Mouse (Mus musculus): Measurements from ENCODE around the gene Akap17b. TPM values are rescaled to one million over a fixed set of nuclear protein-coding genes. Genes with fewer than 3 reads are reported as not detected.

Akap17b gene
- 0.81 and 0.86 TPM in 2 replicates for polyA plus RNA-seq (2016; fragmentation: Nextera tagmentation; extraction: Ambion mirVana)

DNA sequence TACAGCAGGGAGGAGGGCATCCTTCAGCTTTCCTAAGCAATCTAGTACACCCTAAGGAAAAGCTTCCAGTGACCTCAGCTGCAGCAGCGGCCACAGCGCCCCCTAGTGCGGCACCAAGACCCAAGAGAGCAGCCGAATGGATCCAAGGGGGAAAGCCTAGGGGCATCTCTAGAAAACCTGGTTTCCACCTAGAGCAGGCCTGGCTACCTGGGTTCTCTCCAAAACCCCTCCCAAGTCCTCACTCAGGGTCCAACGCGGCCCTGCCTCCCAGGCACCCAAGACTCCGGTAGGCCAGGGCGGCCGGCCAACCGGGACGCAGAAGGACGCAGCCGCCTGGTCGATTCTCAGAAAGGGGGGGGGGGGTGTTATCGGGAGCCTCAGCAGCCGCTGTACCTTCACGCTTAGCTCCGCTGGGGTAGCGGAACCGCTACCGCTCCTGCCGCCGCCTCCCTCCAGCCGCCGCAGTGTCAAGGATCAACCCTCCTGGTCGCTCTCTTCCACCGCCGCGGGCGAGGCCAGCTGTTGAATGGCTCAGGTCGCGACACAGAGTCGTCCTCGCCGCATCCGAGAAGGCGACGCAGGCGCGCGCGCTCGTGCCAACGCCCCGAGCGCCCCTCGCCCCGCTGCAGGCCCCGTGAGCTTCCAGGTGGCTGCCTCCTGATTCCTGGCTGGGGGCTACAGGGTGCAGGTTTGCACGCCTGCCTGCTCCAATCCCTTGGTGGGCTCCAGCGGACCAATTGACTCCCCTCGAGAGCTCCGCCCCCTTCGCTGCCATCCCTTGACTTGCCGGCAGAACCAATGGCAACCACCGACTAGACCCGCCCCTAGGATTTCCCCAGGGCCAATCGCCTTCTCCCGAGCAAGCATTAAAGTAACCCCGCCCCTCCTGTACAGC lies at the start of gene Akap17b:
Gene Akap17b (minus strand): TSS at position 739 of the 895 bp plus-strand sequence.
- Histone ChIP-seq H3K4me1 (0 out of 2 replicates have a peak, but pooled peaks cover 4% of the 10 kb centered on the region), H3K9ac (peak within 1 kb of the TSS; percentile 66), H3K4me3 (peak within 1 kb of the TSS; percentile 67), H3K36me3 (no peaks in the 10 kb centered on the region), H3K27ac (peak within 1 kb of the TSS; percentile 51; the same call in 1 of the 2 replicates), H3K9me3 (replicated peaks) (no peaks in the 10 kb centered on the region), H3K27me3 (replicated peaks) (no peaks in the 10 kb centered on the region), H3K4me2 (peak within 1 kb of the TSS; percentile 76)
- 13% methylated on average over 51 of the region's 60 CpGs for WGBS (ENCODE audit: insufficient replicate concordance)
- ATAC-seq: peak; percentile 94

DNA sequence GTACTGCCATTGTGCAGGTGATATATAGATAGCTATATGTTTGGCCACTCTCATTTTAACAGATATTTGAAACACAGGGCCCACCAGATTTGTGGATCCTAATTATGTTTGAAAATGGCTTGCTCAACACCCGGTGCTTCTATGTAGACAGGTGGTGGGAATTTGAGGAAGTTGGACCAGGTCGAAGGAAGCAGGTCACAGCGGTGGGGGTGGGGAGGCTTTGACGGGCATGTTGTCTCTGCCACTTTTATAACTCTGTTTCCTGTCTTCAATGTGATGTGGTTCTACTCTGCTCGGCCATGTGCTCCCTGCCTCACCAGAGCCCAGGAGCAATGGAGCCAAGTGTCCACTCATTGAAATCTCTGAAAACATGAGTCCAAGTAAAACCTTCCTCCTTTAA lies 46.2 kb upstream of the Akap17b start:
- Histone ChIP-seq H3K27ac (no peak overlapping the region), H3K4me3 (no peak overlapping the region), H3K9ac (no peak overlapping the region), H3K4me2 (no peak overlapping the region), H3K9me3 (replicated peaks) (no peaks in the 10 kb centered on the region), H3K36me3 (no peaks in the 10 kb centered on the region), H3K27me3 (replicated peaks) (no peaks in the 10 kb centered on the region), H3K4me1 (no peaks in the 10 kb centered on the region)
- ATAC-seq: no peak
- 39% methylated on average over 5 of the region's 5 CpGs for WGBS (ENCODE audit: insufficient replicate concordance)

DNA sequence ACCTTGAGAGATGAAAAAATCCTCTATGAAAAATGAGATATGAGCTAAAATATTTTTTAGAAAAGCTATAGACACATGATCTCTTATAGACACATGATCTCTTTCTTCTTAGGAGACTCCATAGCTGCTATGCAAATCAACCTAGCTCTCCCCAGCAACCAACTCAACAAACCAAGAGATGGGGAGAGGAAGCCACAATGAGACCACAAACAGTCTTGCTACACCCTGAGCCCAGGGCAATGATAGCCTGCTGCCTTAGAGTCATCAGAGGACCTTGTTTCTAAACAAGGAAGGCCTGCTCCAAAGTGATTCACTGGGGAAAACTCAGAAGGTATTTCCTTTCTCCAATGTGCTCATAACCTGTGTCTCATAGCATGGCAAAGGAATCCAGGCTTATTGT lies 44.5 kb upstream of the Akap17b start:
- no peaks in the 10 kb centered on the region for H3K9me3 ChIP-seq (replicated peaks)
- no peaks in the 10 kb centered on the region for H3K27me3 ChIP-seq (replicated peaks)
- no peak overlapping the region for H3K27ac ChIP-seq
- no peak overlapping the region for H3K4me3 ChIP-seq
- H3K36me3 ChIP-seq: no peaks in the 10 kb centered on the region
- no peak overlapping the region for H3K9ac ChIP-seq
- H3K4me2 ChIP-seq: no peak overlapping the region
- no peak for ATAC-seq
- no peaks in the 10 kb centered on the region for H3K4me1 ChIP-seq

- H3K4me1 ChIP-seq: no peaks in the 10 kb centered on the region
- no peak overlapping the region for H3K4me2 ChIP-seq
- no peak overlapping the region for H3K9ac ChIP-seq
- H3K27ac ChIP-seq: no peak overlapping the region
- H3K4me3 ChIP-seq: no peak overlapping the region
- ATAC-seq: no peak
- H3K27me3 ChIP-seq (replicated peaks): no peaks in the 10 kb centered on the region
- no peaks in the 10 kb centered on the region for H3K36me3 ChIP-seq
- H3K9me3 ChIP-seq (replicated peaks): no peaks in the 10 kb centered on the region
- WGBS (ENCODE audit: insufficient replicate concordance): 60% methylated on average over 1 of the region's 1 CpGs
Measured at GRCm38 (mm10) chrX:36676836-36677235, 31.6 kb upstream of the Akap17b start.

GRCm38 (mm10) chrX:36672708-36673107 lies 27.5 kb upstream of the Akap17b start:
- Histone ChIP-seq H3K27me3 (replicated peaks) (no peaks in the 10 kb centered on the region), H3K9me3 (replicated peaks) (no peaks in the 10 kb centered on the region), H3K9ac (no peak overlapping the region), H3K27ac (no peak overlapping the region), H3K36me3 (no peaks in the 10 kb centered on the region), H3K4me1 (no peaks in the 10 kb centered on the region), H3K4me3 (no peak overlapping the region), H3K4me2 (no peak overlapping the region)
- WGBS (ENCODE audit: insufficient replicate concordance): 51% methylated on average over 2 of the region's 2 CpGs
- no peak for ATAC-seq

DNA sequence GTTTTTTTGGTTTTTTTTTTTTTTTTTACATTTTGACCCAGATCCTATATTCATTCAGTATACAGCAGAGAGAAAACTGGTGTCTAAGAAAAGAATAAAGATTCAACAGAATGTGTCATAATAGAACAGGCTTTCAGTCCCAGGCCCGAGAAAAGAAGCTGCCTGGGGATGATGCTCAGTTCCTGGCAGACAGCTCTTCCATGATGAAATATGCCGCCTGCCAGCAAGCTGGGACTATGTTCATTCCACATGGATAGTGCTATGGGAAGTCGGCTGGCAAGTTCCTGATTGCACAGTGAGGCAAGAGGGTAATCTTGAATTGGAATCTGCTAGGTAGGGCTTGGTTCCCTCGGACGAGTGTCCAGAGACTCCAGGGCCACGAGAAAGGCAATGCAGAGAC lies 5.1 kb downstream of the Akap17b start:
- H3K9me3 ChIP-seq (replicated peaks): no peaks in the 10 kb centered on the region
- 0 out of 2 replicates have a peak, but pooled peaks cover 4% of the 10 kb centered on the region for H3K4me1 ChIP-seq
- no peak overlapping the region for H3K4me3 ChIP-seq
- H3K27ac ChIP-seq: no peak overlapping the region
- no peaks in the 10 kb centered on the region for H3K36me3 ChIP-seq
- H3K9ac ChIP-seq: no peak overlapping the region
- no peaks in the 10 kb centered on the region for H3K27me3 ChIP-seq (replicated peaks)
- no peak overlapping the region for H3K4me2 ChIP-seq
- no peak for ATAC-seq
- WGBS (ENCODE audit: insufficient replicate concordance): 55% methylated on average over 6 of the region's 6 CpGs

GRCm38 (mm10) chrX:36630771-36631170 lies 14.4 kb downstream of the Akap17b start:
- Histone ChIP-seq H3K4me2 (no peak overlapping the region), H3K9me3 (replicated peaks) (no peaks in the 10 kb centered on the region), H3K4me3 (no peak overlapping the region), H3K9ac (no peak overlapping the region), H3K36me3 (no peaks in the 10 kb centered on the region), H3K27ac (no peak overlapping the region), H3K27me3 (replicated peaks) (no peaks in the 10 kb centered on the region), H3K4me1 (no peaks in the 10 kb centered on the region)
- ATAC-seq: no peak
- WGBS (ENCODE audit: insufficient replicate concordance): 0% methylated on average over 1 of the region's 1 CpGs

DNA sequence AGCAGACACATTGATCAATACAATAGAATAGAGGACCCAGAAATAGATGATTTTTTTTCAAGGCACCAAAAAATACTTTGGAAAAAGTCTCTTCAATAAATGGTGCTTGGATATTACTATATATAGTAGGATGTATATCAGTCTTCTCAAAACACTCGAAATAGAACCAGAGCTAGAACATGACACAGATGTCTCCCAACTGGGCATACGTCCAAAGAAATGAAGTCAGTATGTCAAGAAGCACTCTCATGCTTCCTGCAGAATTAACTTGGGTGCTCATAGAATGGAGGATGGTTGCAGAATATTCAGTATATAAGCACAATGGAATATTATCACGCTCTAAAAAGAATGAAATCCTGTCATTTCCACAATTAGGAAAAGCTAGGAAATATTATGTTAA lies 17.1 kb downstream of the Akap17b start:
- Histone ChIP-seq H3K4me3 (no peak overlapping the region), H3K4me1 (no peaks in the 10 kb centered on the region), H3K9ac (no peak overlapping the region), H3K27ac (no peak overlapping the region), H3K9me3 (replicated peaks) (no peaks in the 10 kb centered on the region), H3K27me3 (replicated peaks) (no peaks in the 10 kb centered on the region), H3K36me3 (no peaks in the 10 kb centered on the region), H3K4me2 (no peak overlapping the region)
- WGBS (ENCODE audit: insufficient replicate concordance): 62% methylated on average over 3 of the region's 3 CpGs
- ATAC-seq: no peak

GRCm38 (mm10) chrX:36609117-36609516 lies 36.1 kb downstream of the Akap17b start:
- Histone ChIP-seq H3K27me3 (replicated peaks) (no peaks in the 10 kb centered on the region), H3K4me2 (no peak overlapping the region), H3K9ac (no peak overlapping the region), H3K4me3 (no peak overlapping the region), H3K9me3 (replicated peaks) (no peaks in the 10 kb centered on the region), H3K4me1 (no peaks in the 10 kb centered on the region), H3K36me3 (peaks cover 11% of the 10 kb centered on the region), H3K27ac (no peak overlapping the region)
- no peak for ATAC-seq
- 71% methylated on average over 2 of the region's 2 CpGs for WGBS (ENCODE audit: insufficient replicate concordance)

DNA sequence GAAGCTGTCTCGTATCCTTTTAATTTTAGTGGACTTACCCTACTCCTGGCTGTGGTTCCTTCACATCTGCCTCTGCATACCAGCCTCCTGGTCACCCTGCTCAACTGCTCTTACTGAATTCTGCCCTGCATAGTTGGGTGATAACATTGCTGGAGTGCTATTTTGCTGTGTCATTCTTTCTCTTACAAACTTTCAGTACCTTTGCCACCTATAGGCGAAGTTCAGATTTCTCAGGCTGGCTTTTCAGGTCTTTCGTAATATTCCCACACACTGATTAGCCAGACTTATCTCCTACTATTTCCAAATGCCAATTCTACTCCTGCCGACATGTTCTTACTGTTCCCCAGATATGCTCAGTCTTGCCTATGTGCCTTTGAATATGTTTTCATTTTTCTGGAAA lies 41.2 kb downstream of the Akap17b start:
- no peak overlapping the region for H3K9ac ChIP-seq
- no peaks in the 10 kb centered on the region for H3K9me3 ChIP-seq (replicated peaks)
- H3K27me3 ChIP-seq (replicated peaks): no peaks in the 10 kb centered on the region
- H3K4me2 ChIP-seq: no peak overlapping the region
- no peak for ATAC-seq
- no peak overlapping the region for H3K27ac ChIP-seq
- H3K4me3 ChIP-seq: no peak overlapping the region
- peaks cover 28% of the 10 kb centered on the region for H3K36me3 ChIP-seq
- peaks cover 12% of the 10 kb centered on the region; the same call in 1 of the 2 replicates for H3K4me1 ChIP-seq
- WGBS (ENCODE audit: insufficient replicate concordance): 63% methylated on average over 4 of the region's 4 CpGs

- no peak overlapping the region for H3K4me3 ChIP-seq
- H3K4me2 ChIP-seq: no peak overlapping the region
- no peak overlapping the region for H3K9ac ChIP-seq
- H3K27ac ChIP-seq: no peak overlapping the region
- no peaks in the 10 kb centered on the region for H3K27me3 ChIP-seq (replicated peaks)
- WGBS (ENCODE audit: insufficient replicate concordance): 82% methylated on average over 2 of the region's 2 CpGs
- peaks cover 28% of the 10 kb centered on the region for H3K36me3 ChIP-seq
- H3K9me3 ChIP-seq (replicated peaks): no peaks in the 10 kb centered on the region
- no peak for ATAC-seq
- H3K4me1 ChIP-seq: peaks cover 15% of the 10 kb centered on the region; the same call in 1 of the 2 replicates
Measured at GRCm38 (mm10) chrX:36602926-36603325, 42.3 kb downstream of the Akap17b start.

- no peaks in the 10 kb centered on the region for H3K27me3 ChIP-seq (replicated peaks)
- no peak overlapping the region for H3K4me3 ChIP-seq
- H3K9ac ChIP-seq: no peak overlapping the region
- no peak for ATAC-seq
- H3K4me1 ChIP-seq: peaks cover 15% of the 10 kb centered on the region; the same call in 1 of the 2 replicates
- WGBS (ENCODE audit: insufficient replicate concordance): 56% methylated on average over 8 of the region's 8 CpGs
- H3K36me3 ChIP-seq: peaks cover 20% of the 10 kb centered on the region
- no peak overlapping the region for H3K27ac ChIP-seq
- H3K4me2 ChIP-seq: no peak overlapping the region
- H3K9me3 ChIP-seq (replicated peaks): no peaks in the 10 kb centered on the region
Measured at GRCm38 (mm10) chrX:36600066-36600465, 45.1 kb downstream of the Akap17b start.

Measured in liver, embryonic 12.5 days (tissue).